Mouse (Mus musculus): ENCODE results near the gene Gm10959. TPM values are rescaled to one million over a fixed set of nuclear protein-coding genes. Genes with fewer than 3 reads are reported as not detected.
"Not testable (repeated sequence)": the region's sequence is repeated elsewhere in the genome, so short reads cannot be mapped to it uniquely, and the experiment has no call there.

The Gm10959 gene
- not detected in 2 replicates for polyA plus RNA-seq (2015; fragmentation: Nextera tagmentation; extraction: Ambion mirVana)

GRCm38 (mm10) chr3:122919260-122919659, at the start of gene Gm10959:
Gene Gm10959, minus strand, starts transcription at chr3:122919360.
- Histone ChIP-seq H3K36me3 (no peaks in the 10 kb centered on the region), H3K27ac (peak within 1 kb of the TSS; percentile 57; the same call in 1 of the 2 replicates), H3K27me3 (replicated peaks) (no peaks in the 10 kb centered on the region), H3K4me3 (replicated peaks) (no peak within 1 kb of the TSS), H3K9me3 (no peaks in the 10 kb centered on the region), H3K4me2 (no peak within 1 kb of the TSS), H3K4me1 (no peaks in the 10 kb centered on the region), H3K9ac (no peak within 1 kb of the TSS)
- no peak for ATAC-seq (ENCODE audit: insufficient read depth, low FRiP score, low read depth)
- 81% methylated on average over 8 of the region's 8 CpGs for WGBS

- Histone ChIP-seq H3K4me2 (no peak overlapping the region), H3K4me1 (no peaks in the 10 kb centered on the region), H3K27ac (no peak overlapping the region), H3K9me3 (no peaks in the 10 kb centered on the region), H3K27me3 (replicated peaks) (no peaks in the 10 kb centered on the region), H3K36me3 (peaks cover 6% of the 10 kb centered on the region; the same call in 1 of the 2 replicates), H3K9ac (no peak overlapping the region), H3K4me3 (replicated peaks) (no peak overlapping the region)
- no peak for ATAC-seq (ENCODE audit: insufficient read depth, low FRiP score, low read depth)
- 84% methylated on average over 9 of the region's 9 CpGs for WGBS
Observed at GRCm38 (mm10) chr3:122968391-122968790, 49.2 kb upstream of the Gm10959 start.

GRCm38 (mm10) chr3:122964301-122964700, 45.1 kb upstream of the Gm10959 start:
- Histone ChIP-seq H3K36me3 (peaks cover 6% of the 10 kb centered on the region; the same call in 1 of the 2 replicates), H3K4me2 (no peak overlapping the region), H3K9me3 (no peaks in the 10 kb centered on the region), H3K4me1 (no peaks in the 10 kb centered on the region), H3K4me3 (replicated peaks) (no peak overlapping the region), H3K27me3 (replicated peaks) (no peaks in the 10 kb centered on the region), H3K27ac (no peak overlapping the region), H3K9ac (no peak overlapping the region)
- ATAC-seq (ENCODE audit: insufficient read depth, low FRiP score, low read depth) = no peak
- WGBS = 81% methylated on average over 5 of the region's 5 CpGs

- Histone ChIP-seq H3K4me2 (no peak overlapping the region), H3K36me3 (0 out of 2 replicates have a peak, but pooled peaks cover 6% of the 10 kb centered on the region), H3K9ac (no peak overlapping the region), H3K27ac (no peak overlapping the region), H3K4me3 (replicated peaks) (no peak overlapping the region), H3K9me3 (no peaks in the 10 kb centered on the region), H3K4me1 (no peaks in the 10 kb centered on the region), H3K27me3 (replicated peaks) (no peaks in the 10 kb centered on the region)
- 90% methylated on average over 2 of the region's 2 CpGs for WGBS
- no peak for ATAC-seq (ENCODE audit: insufficient read depth, low FRiP score, low read depth)
Observed at GRCm38 (mm10) chr3:122950129-122950528, 31.0 kb upstream of the Gm10959 start.

GRCm38 (mm10) chr3:122943387-122943890, 24.3 kb upstream of the Gm10959 start:
- Histone ChIP-seq H3K4me2 (no peak overlapping the region), H3K4me1 (no peaks in the 10 kb centered on the region)
- ATAC-seq (ENCODE audit: insufficient read depth, low FRiP score, low read depth) = no peak

GRCm38 (mm10) chr3:122939215-122939614, 20.1 kb upstream of the Gm10959 start:
- H3K9ac ChIP-seq = no peak overlapping the region
- no peaks in the 10 kb centered on the region for H3K36me3 ChIP-seq
- H3K4me2 ChIP-seq = no peak overlapping the region
- H3K4me3 ChIP-seq (replicated peaks) = no peak overlapping the region
- 78% methylated on average over 2 of the region's 2 CpGs for WGBS
- H3K27me3 ChIP-seq (replicated peaks) = no peaks in the 10 kb centered on the region
- ATAC-seq (ENCODE audit: insufficient read depth, low FRiP score, low read depth) = no peak
- no peaks in the 10 kb centered on the region for H3K9me3 ChIP-seq
- no peak overlapping the region for H3K27ac ChIP-seq
- no peaks in the 10 kb centered on the region for H3K4me1 ChIP-seq

More at GRCm38 (mm10) chr3:122943387-122943890, 24.3 kb upstream of the Gm10959 start:
- H3K9me3 ChIP-seq = no peaks in the 10 kb centered on the region
- 68% methylated on average over 6 of the region's 6 CpGs for WGBS
- H3K27me3 ChIP-seq (replicated peaks) = no peaks in the 10 kb centered on the region
- H3K4me3 ChIP-seq (replicated peaks) = no peak overlapping the region
- H3K36me3 ChIP-seq = 0 out of 2 replicates have a peak, but pooled peaks cover 4% of the 10 kb centered on the region
- no peak overlapping the region for H3K27ac ChIP-seq
- H3K9ac ChIP-seq = no peak overlapping the region

GRCm38 (mm10) chr3:122937176-122937575, 18.0 kb upstream of the Gm10959 start:
- WGBS = 80% methylated on average over 13 of the region's 13 CpGs
- H3K9ac ChIP-seq; H3K36me3 ChIP-seq; H3K4me1 ChIP-seq; H3K27me3 ChIP-seq (replicated peaks); ATAC-seq (ENCODE audit: insufficient read depth, low FRiP score, low read depth); H3K27ac ChIP-seq; H3K9me3 ChIP-seq; H3K4me2 ChIP-seq; H3K4me3 ChIP-seq (replicated peaks): not testable (repeated sequence)

- H3K4me3 ChIP-seq (replicated peaks) = no peak overlapping the region
- H3K27me3 ChIP-seq (replicated peaks) = no peaks in the 10 kb centered on the region
- H3K4me1 ChIP-seq = no peaks in the 10 kb centered on the region
- no peak overlapping the region for H3K9ac ChIP-seq
- no peak overlapping the region for H3K4me2 ChIP-seq
- no peak overlapping the region for H3K27ac ChIP-seq
- peaks cover 5% of the 10 kb centered on the region; the same call in 1 of the 2 replicates for H3K36me3 ChIP-seq
- WGBS = 97% methylated on average over 1 of the region's 1 CpGs
- ATAC-seq (ENCODE audit: insufficient read depth, low FRiP score, low read depth) = no peak
- H3K9me3 ChIP-seq = no peaks in the 10 kb centered on the region
Observed at GRCm38 (mm10) chr3:122932466-122932865, 13.3 kb upstream of the Gm10959 start.

- Histone ChIP-seq H3K4me2 (no peak overlapping the region), H3K4me1 (peaks cover 4% of the 10 kb centered on the region; the same call in 1 of the 2 replicates), H3K36me3 (peaks cover 5% of the 10 kb centered on the region; the same call in 1 of the 2 replicates), H3K9ac (no peak overlapping the region), H3K9me3 (no peaks in the 10 kb centered on the region), H3K27me3 (replicated peaks) (no peaks in the 10 kb centered on the region), H3K27ac (no peak overlapping the region), H3K4me3 (replicated peaks) (no peak overlapping the region)
- ATAC-seq (ENCODE audit: insufficient read depth, low FRiP score, low read depth) = no peak
- 88% methylated on average over 6 of the region's 6 CpGs for WGBS
Observed at GRCm38 (mm10) chr3:122929723-122930122, 10.6 kb upstream of the Gm10959 start.

- Histone ChIP-seq H3K27ac (peak within 1 kb of the TSS; percentile 87), H3K4me1 (peaks cover 4% of the 10 kb centered on the region; the same call in 1 of the 2 replicates), H3K36me3 (no peaks in the 10 kb centered on the region), H3K4me2 (peak within 1 kb of the TSS; percentile 60), H3K9ac (peak within 1 kb of the TSS; percentile 49; the same call in 1 of the 2 replicates), H3K27me3 (replicated peaks) (no peaks in the 10 kb centered on the region), H3K9me3 (no peaks in the 10 kb centered on the region), H3K4me3 (replicated peaks) (peak within 1 kb of the TSS; percentile 63)
- under 1% methylated on average over 68 of the region's 68 CpGs for WGBS
- ATAC-seq (ENCODE audit: insufficient read depth, low FRiP score, low read depth) = peak; percentile 98
Observed at GRCm38 (mm10) chr3:122924009-122924914, 5.1 kb upstream of the Gm10959 start, which contains the start of gene 1810037I17Rik. Gene 1810037I17Rik, plus strand, starts transcription at chr3:122924203.

GRCm38 (mm10) chr3:122923147-122923546, 4.0 kb upstream of the Gm10959 start:
- Histone ChIP-seq H3K9ac (no peak overlapping the region), H3K27ac (peak overlapping the region; percentile 87), H3K9me3 (no peaks in the 10 kb centered on the region), H3K27me3 (replicated peaks) (no peaks in the 10 kb centered on the region), H3K36me3 (no peaks in the 10 kb centered on the region), H3K4me2 (peak overlapping the region; percentile 58; the same call in 1 of the 2 replicates), H3K4me3 (replicated peaks) (peak overlapping the region; percentile 63; the same call in 1 of the 2 replicates), H3K4me1 (peaks cover 4% of the 10 kb centered on the region; the same call in 1 of the 2 replicates)
- 53% methylated on average over 7 of the region's 7 CpGs for WGBS
- ATAC-seq (ENCODE audit: insufficient read depth, low FRiP score, low read depth) = no peak

Measured in stomach, embryonic 15.5 days (tissue).